Mouse (Mus musculus): ENCODE results near the gene Arhgap15.

DNA sequence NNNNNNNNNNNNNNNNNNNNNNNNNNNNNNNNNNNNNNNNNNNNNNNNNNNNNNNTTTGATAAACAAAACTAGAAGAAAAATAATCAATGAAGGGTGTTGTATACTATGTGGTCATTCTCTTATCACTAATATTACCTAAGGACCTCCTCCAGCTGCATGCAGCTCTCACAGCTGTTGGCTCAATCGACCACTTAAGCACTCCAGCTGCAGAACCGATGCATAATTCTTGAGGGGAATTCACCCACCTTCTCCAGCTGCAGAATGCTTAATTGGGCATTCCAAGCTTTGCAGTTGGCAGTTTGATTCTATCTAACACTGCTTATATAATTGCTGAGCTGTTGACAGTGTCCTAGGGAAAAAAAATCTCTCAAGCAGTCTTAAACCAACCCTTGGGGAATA, 663.0 kb downstream of the Arhgap15 start:
- no peak for TF ChIP-seq POLR2A (IDR thresholded peaks at IDR 0.05; ENCODE audit: control insufficient read depth in 1 of 2, insufficient read depth in 1 of 2, low read depth in 1 of 2, low read length in 2 of 2, poor library complexity in 1 of 2)
- no peak for TF ChIP-seq MEF2A (IDR thresholded peaks at IDR 0.05; ENCODE audit: extremely low read depth, insufficient replicate concordance, low read depth, low read length, poor library complexity, severe bottlenecking)
- no peak for TF ChIP-seq UBTF (IDR thresholded peaks at IDR 0.05; ENCODE audit: borderline replicate concordance, insufficient read depth, low read depth, low read length)
- no peak for TF ChIP-seq CTCF (IDR thresholded peaks at IDR 0.05 in 2 of 3, conservative IDR thresholded peaks at IDR 0.05 in 1 of 3; ENCODE audit: control insufficient read depth in 1 of 3, insufficient read depth in 1 of 3, low read depth in 2 of 3, low read length in 3 of 3, poor library complexity in 1 of 3, severe bottlenecking in 1 of 3)
- TF ChIP-seq POLR2AphosphoS5 (IDR thresholded peaks at IDR 0.05; ENCODE audit: borderline replicate concordance, low read depth, low read length), result no peak
- TF ChIP-seq GABPA (IDR thresholded peaks at IDR 0.05; ENCODE audit: low read depth, low read length), result no peak
- TF ChIP-seq TAL1 (IDR thresholded peaks at IDR 0.05; ENCODE audit: low read length), result no peak
